Mouse (Mus musculus) left cerebral cortex, adult 9 months (tissue): ENCODE data around the gene Syngr3.

Source experiments
- DNase-seq, 2 experiments: peaks; one replicate each; pipeline ENCODE4 v3.0.0; 2022; ENCODE audit warnings: low spot score in 2 of 2

Syngr3 gene

GRCm38 (mm10) chr17:24644875-24645721 lies 44.7 kb downstream of the Syngr3 start:
- DNase-seq, result no peak

DNA sequence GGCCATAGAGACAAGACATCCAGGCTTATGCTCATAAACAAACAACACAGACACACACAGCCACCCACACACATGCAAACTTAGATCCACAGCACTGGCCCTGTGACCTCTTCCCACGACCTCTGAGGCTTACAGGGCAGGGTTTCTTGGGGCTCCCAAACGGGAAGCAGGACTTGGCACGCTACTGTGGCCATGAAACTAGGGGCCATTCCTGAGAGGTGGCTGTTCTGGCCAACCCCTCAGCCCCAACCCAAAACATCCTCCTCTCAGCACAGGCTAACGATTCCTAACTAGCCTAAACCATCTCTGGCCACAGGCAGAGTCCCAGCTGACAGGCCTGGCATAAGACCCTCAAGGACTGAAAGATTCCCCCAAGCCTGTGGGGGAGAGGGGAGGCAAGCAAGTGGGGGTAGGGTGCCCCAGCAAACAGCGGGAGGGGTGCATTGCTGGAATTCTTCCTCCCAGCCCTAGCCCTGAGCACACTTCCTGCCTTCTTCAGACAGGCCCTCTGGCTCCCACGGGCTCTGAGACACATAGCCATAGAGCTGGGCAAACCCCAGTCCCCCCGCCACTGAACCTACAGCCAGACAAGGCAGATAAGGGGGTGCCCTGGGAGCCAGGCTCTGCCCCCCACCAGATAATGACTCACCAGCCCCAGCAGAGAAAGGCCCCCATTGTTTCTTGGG lies 45.6 kb downstream of the Syngr3 start:
- no peak for DNase-seq

DNA sequence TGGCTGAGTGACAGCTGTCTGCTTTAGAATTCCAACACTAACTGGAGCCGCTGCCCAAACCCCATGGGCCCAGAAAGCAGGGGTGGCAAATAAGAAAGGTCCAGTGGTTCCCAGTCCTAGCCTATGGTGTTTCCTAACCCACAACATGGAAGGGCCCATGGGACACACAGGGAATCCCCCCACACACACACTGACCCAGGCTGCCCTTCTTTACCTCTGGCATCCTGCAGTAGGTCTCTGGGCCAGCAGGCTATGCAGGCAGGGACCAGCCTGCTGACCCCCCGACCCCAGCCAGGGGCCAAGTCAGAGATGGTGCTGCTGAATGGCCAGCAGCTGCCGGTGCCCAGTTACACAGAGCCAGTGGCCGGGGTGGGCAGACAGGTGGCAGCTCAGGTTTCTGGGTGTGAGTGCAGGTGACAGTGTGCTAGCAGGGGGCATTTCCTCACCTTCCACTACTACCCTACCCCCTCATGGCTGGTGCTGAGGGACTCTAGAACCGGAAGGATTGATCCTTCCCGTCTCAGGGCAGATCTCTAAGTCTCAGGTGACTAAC lies 46.9 kb downstream of the Syngr3 start:
- DNase-seq, result no peak

GRCm38 (mm10) chr17:24641944-24642343 lies 47.8 kb downstream of the Syngr3 start:
- no peak for DNase-seq

DNA sequence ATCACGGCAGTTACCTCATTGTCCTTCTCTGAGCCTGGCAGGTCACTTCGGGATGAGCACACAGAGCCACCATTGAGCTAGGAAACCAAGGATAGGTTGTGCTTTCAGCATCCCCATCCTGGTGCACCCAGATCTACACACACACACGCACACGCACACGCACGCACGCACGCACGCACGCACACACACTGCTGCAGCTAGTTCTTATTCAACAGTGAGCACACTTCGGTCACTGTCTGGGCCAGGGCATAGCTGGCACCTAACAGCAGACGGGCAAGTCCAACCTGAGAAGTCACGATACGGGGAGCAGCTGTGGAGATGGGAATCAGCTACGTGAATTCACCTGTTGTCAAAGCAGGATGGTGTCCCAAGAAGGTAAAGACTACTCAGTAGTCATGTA lies 49.2 kb downstream of the Syngr3 start:
- no peak for DNase-seq

DNA sequence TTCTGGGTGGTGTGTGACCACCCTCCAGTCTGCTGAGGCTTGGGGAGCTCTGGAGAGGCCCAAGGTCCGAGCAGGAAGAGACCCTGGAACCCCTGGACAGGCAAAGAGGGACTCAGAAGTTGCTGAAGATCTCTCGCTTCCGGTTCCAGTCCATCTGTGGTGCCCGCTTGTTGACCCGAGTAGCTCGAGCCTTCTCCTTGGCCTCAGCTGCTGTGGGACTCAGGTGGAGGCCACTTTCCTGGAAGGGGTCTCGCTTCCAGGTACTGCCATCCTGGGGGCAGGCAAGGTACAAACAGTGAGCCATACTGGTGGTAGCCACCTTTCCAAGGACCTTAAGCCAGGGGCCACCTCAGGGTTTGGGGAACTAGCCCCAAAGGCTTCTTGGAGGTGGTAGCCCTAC lies 49.6 kb downstream of the Syngr3 start:
- no peak for DNase-seq

- DNase-seq, result no peak
Observed at GRCm38 (mm10) chr17:24639571-24639988, 50.2 kb downstream of the Syngr3 start.

GRCm38 (mm10) chr17:24638840-24639239 lies 50.9 kb downstream of the Syngr3 start:
- no peak for DNase-seq

DNA sequence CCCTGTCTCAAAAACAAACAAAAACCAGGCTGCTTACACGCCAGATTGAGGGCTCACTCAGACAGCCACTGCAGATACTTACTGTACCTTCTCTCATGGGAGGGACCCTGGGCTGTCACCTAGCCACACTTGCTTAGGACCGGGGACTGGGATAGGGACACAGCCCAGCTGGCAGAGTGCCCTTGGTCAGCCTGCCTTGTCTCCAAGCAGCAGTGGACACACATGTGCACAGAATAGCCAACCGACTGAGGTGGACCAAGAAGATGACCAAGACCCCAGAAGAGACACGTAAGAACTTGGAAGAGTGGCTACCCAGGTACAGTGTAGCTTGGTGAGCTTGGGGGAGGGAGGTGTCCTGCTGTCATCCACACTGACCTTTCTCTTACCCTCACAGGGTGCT lies 51.5 kb downstream of the Syngr3 start:
- DNase-seq, result no peak

DNA sequence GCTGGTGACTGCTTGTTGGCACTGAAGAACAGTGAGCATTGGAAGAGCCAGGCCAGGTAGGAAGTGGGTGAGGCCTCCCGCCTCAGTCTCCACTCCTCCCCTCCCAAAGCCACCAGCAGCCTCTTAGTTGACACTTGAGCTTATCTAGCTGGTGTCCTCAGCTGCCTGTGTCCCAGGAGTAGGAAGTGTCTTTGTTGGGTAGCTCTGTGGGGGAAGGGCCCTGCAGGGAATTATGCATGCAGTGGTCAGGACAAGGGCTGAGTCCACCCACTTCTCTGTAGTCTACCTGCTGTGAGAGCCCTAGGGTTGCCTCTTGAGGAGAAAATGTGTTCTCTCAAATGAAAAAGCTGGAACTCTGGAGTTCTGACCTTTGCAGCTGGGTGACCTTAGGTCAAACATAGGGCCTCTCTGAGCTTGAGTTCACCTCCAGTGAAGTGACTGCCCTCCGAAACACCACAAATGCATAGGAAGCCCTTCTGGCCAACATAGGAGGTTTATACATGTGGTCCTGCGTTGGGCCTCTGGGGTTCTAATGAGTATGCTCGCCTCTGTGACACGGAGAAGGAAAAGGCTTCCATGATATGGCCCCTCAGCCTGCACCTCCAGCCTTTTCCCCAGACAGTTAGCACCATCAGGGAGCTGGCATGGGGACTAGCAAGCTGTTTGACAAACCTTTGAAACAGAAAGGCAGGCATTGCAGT lies 52.8 kb downstream of the Syngr3 start:
- no peak for DNase-seq

DNA sequence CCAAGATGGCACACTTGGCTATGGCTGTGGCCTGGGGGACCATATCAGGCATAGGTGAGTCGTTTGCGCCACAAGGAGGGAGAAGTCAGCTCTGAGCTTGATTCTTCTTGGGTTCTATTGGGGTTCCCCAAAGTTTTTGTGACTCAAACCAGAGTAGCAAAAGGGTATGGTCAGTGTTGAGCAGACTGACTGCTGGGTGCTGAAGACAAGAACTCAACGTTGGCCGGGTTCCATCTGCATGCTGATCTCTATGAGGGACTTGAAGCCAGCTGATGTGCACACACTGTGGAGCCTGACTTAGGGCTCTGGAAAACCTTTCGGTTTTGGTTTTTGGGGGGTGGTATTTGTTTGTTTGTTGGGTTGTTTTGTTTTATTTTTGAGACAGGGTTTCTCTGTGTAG lies 54.1 kb downstream of the Syngr3 start:
- no peak for DNase-seq
